Mouse (Mus musculus) lung, postnatal 0 days (tissue): ENCODE measurements at regions not wholly inside any gene's neighbourhood (a gene's known extent, or its start where the extent isn't known, plus 50 kb on each side); places are given as distances from the start of the nearest gene placed in this dataset.

Experiments used
- ATAC-seq: fragments of 200-750 bp; cut with Nextera tagmentation; 2 replicates; pipeline ENCODE4 v1.8.0; 2017; ENCODE audit warnings: moderate library complexity
- DNase-seq: peaks from one replicate; pipeline ENCODE4 v3.0.0-alpha.2; 2016; ENCODE audit warnings: low spot score
- H3K27ac ChIP-seq: fragments of 300-500 bp; sonication (generic); 2 replicates; pipeline ENCODE4 v1.5.1; 2014; ENCODE audit warnings: antibody characterized with exemption, mild to moderate bottlenecking, low read length, mixed read lengths
- H3K27me3 ChIP-seq: fragments of 300-500 bp; sonication (generic); replicated peaks from 2 replicates; pipeline ENCODE4 v1.6.1; 2014; ENCODE audit warnings: low read length, mixed read lengths; ENCODE audit not compliant: insufficient read depth
- H3K36me3 ChIP-seq: fragments of 300-500 bp; sonication (generic); 2 replicates; pipeline ENCODE4 v1.6.1; 2014; ENCODE audit warnings: low read length, mixed read lengths; ENCODE audit not compliant: insufficient read depth
- H3K4me1 ChIP-seq: fragments of 300-500 bp; sonication (generic); 2 replicates; pipeline ENCODE4 v1.6.1; 2014; ENCODE audit warnings: antibody characterized with exemption, low read depth, low read length, mixed read lengths; ENCODE audit not compliant: insufficient read depth
- H3K4me2 ChIP-seq: fragments of 300-500 bp; sonication (generic); replicated peaks from 2 replicates; pipeline ENCODE4 v1.6.1; 2014; ENCODE audit warnings: low read depth, mild to moderate bottlenecking, low read length, moderate library complexity, mixed read lengths
- H3K4me3 ChIP-seq: fragments of 300-500 bp; sonication (generic); 2 replicates; pipeline ENCODE4 v1.5.1; 2014; ENCODE audit warnings: low read depth, low read length
- H3K9ac ChIP-seq: fragments of 300-500 bp; sonication (generic); replicated peaks from 2 replicates; pipeline ENCODE4 v1.6.1; 2014; ENCODE audit warnings: low read depth, mild to moderate bottlenecking
- H3K9me3 ChIP-seq: fragments of 300-500 bp; sonication (generic); 2 replicates; pipeline ENCODE4 v1.6.1; 2016; ENCODE audit warnings: low read length, mixed read lengths
- CTCF ChIP-seq: IDR thresholded peaks from 2 replicates; pipeline ENCODE4 v1.5.1; 2016; ENCODE audit warnings: antibody characterized with exemption, mild to moderate bottlenecking
- EP300 ChIP-seq: IDR thresholded peaks from 2 replicates; pipeline ENCODE4 v1.6.1; 2016; ENCODE audit warnings: antibody characterized with exemption, mild to moderate bottlenecking, control low read depth
- WGBS: fragments of 180-500 bp; shearing (Covaris S2); extraction: QIAGEN DNeasy Blood & Tissue Kit; methylation state at CpG from one replicate; pipeline ENCODE4 v1.1.7; 2014; 5-methylcytosine and 5-hydroxymethylcytosine counted together

- Histone ChIP-seq H3K9ac (no peak overlapping the region), H3K27me3 (no peaks in the 10 kb centered on the region), H3K36me3 (no peaks in the 10 kb centered on the region), H3K9me3 (no peaks in the 10 kb centered on the region), H3K4me2 (no peak overlapping the region), H3K27ac (no peak overlapping the region), H3K4me3 (no peak overlapping the region), H3K4me1 (no peaks in the 10 kb centered on the region)
- TF ChIP-seq CTCF (no peak), EP300 (no peak)
- DNase-seq (no peak), ATAC-seq (no peak)
- 73% methylated on average over 4 of the region's 4 CpGs for WGBS
Measured at GRCm38 (mm10) chr15:60728337-60728736, 125.2 kb downstream of the Fam84b start.

- H3K9ac ChIP-seq: no peak overlapping the region
- H3K27me3 ChIP-seq: no peaks in the 10 kb centered on the region
- TF ChIP-seq EP300 (no peak), CTCF (no peak)
- H3K4me1 ChIP-seq: no peaks in the 10 kb centered on the region
- no peaks in the 10 kb centered on the region for H3K9me3 ChIP-seq
- DNase-seq (no peak), ATAC-seq (no peak)
- 77% methylated on average over 5 of the region's 5 CpGs for WGBS
- no peak overlapping the region for H3K27ac ChIP-seq
- no peaks in the 10 kb centered on the region for H3K36me3 ChIP-seq
- no peak overlapping the region for H3K4me3 ChIP-seq
- H3K4me2 ChIP-seq: no peak overlapping the region
Measured at GRCm38 (mm10) chr15:60719332-60719731, 134.2 kb downstream of the Fam84b start.

- Histone ChIP-seq H3K36me3 (no peaks in the 10 kb centered on the region), H3K9ac (no peak overlapping the region), H3K9me3 (no peaks in the 10 kb centered on the region), H3K27me3 (no peaks in the 10 kb centered on the region), H3K27ac (no peak overlapping the region), H3K4me3 (no peak overlapping the region), H3K4me1 (no peaks in the 10 kb centered on the region), H3K4me2 (no peak overlapping the region)
- ATAC-seq (no peak), DNase-seq (no peak)
- TF ChIP-seq EP300 (no peak), CTCF (no peak)
Measured at GRCm38 (mm10) chr15:60708678-60709077, 144.9 kb downstream of the Fam84b start.

GRCm38 (mm10) chr15:60706009-60706408 lies 147.6 kb downstream of the Fam84b start:
- ATAC-seq (no peak), DNase-seq (no peak)
- Histone ChIP-seq H3K9ac (no peak overlapping the region), H3K4me1 (no peaks in the 10 kb centered on the region), H3K27ac (no peak overlapping the region), H3K36me3 (no peaks in the 10 kb centered on the region), H3K9me3 (no peaks in the 10 kb centered on the region), H3K27me3 (no peaks in the 10 kb centered on the region), H3K4me3 (no peak overlapping the region), H3K4me2 (no peak overlapping the region)
- 57% methylated on average over 4 of the region's 4 CpGs for WGBS
- TF ChIP-seq EP300: no peak
- no peak for TF ChIP-seq CTCF

- H3K9ac ChIP-seq: no peak overlapping the region
- no peak overlapping the region for H3K4me2 ChIP-seq
- no peaks in the 10 kb centered on the region for H3K27me3 ChIP-seq
- ATAC-seq (no peak), DNase-seq (peak; percentile 11)
- no peak overlapping the region for H3K4me3 ChIP-seq
- no peaks in the 10 kb centered on the region for H3K9me3 ChIP-seq
- H3K36me3 ChIP-seq: no peaks in the 10 kb centered on the region
- no peak for TF ChIP-seq EP300
- no peak for TF ChIP-seq CTCF
- H3K27ac ChIP-seq: no peak overlapping the region
- H3K4me1 ChIP-seq: no peaks in the 10 kb centered on the region
Measured at GRCm38 (mm10) chr15:60701273-60701672, 152.3 kb downstream of the Fam84b start.

GRCm38 (mm10) chr15:60694746-60695145 lies 158.8 kb downstream of the Fam84b start:
- 92% methylated on average over 3 of the region's 3 CpGs for WGBS
- no peak overlapping the region for H3K27ac ChIP-seq

More at GRCm38 (mm10) chr15:60694746-60695145, 158.8 kb downstream of the Fam84b start:
- H3K4me2 ChIP-seq: no peak overlapping the region
- H3K9me3 ChIP-seq: no peaks in the 10 kb centered on the region
- ATAC-seq (no peak), DNase-seq (no peak)
- H3K4me1 ChIP-seq: no peaks in the 10 kb centered on the region; the same call in 1 of the 2 replicates
- no peaks in the 10 kb centered on the region for H3K27me3 ChIP-seq
- H3K9ac ChIP-seq: no peak overlapping the region
- no peak for TF ChIP-seq CTCF
- no peak for TF ChIP-seq EP300
- no peaks in the 10 kb centered on the region for H3K36me3 ChIP-seq
- no peak overlapping the region for H3K4me3 ChIP-seq
